Mouse (Mus musculus) CH12.LX (cell line): ENCODE measurements around the gene Lrrc23. TPM values are rescaled to one million over a fixed set of nuclear protein-coding genes. Genes with fewer than 3 reads are reported as not detected.

Experiments
- DNase-seq: peaks from one replicate; pipeline ENCODE4 v3.0.0-alpha.2; 2013; ENCODE audit errors: extremely low read depth
- H3K27ac ChIP-seq: 2 replicates; pipeline ENCODE4 v1.5.1; 2012; ENCODE audit warnings: low read depth, mild to moderate bottlenecking, control low read depth, moderate library complexity; ENCODE audit not compliant: insufficient read depth
- H3K27me3 ChIP-seq: replicated peaks from 2 replicates; pipeline ENCODE3; 2012; ENCODE audit warnings: inconsistent platforms
- H3K36me3 ChIP-seq, 2 experiments: replicated peaks in 1 of 2; 2 replicates each; pipeline versions ENCODE3 to v1.6.1; 2012; ENCODE audit warnings: inconsistent platforms in 1 of 2, low read length in 1 of 2, mild to moderate bottlenecking in 1 of 2, mixed read lengths in 1 of 2, moderate library complexity in 1 of 2; ENCODE audit not compliant: control insufficient read depth in 1 of 2, insufficient read depth in 1 of 2
- H3K4me1 ChIP-seq, 2 experiments: 2 replicates each; pipeline ENCODE4 v1.6.1; 2012; ENCODE audit warnings: inconsistent platforms in 1 of 2, moderate library complexity in 1 of 2; ENCODE audit not compliant: insufficient read depth in 2 of 2, control insufficient read depth in 1 of 2
- H3K4me2 ChIP-seq: 2 replicates; pipeline ENCODE4 v1.6.1; 2012; ENCODE audit warnings: low read depth, mild to moderate bottlenecking, control low read depth; ENCODE audit not compliant: poor library complexity, insufficient read depth, severe bottlenecking
- H3K4me3 ChIP-seq, 3 experiments: fragments of 150-350 bp in 1 of 3; sonication (generic) in 1 of 3; replicated peaks in 1 of 3; 2 replicates each; pipeline versions ENCODE3 to v1.5.1; 2011 to 2012; ENCODE audit warnings: low read depth in 2 of 3, low read length in 2 of 3, mild to moderate bottlenecking in 2 of 3, moderate library complexity in 2 of 3, control low read depth in 1 of 3, improper control_type of control experiment in 1 of 3, inconsistent platforms in 1 of 3, mixed read lengths in 1 of 3; ENCODE audit not compliant: poor library complexity in 1 of 3
- H3K79me2 ChIP-seq: replicated peaks from 2 replicates; pipeline ENCODE4 v1.6.1; 2012; ENCODE audit warnings: mild to moderate bottlenecking, moderate library complexity; ENCODE audit not compliant: control insufficient read depth, poor library complexity, insufficient read depth, severe bottlenecking; ENCODE audit errors: extremely low read depth
- H3K9ac ChIP-seq: 2 replicates; pipeline ENCODE4 v1.6.1; 2012; ENCODE audit warnings: low read depth, mild to moderate bottlenecking, control low read depth, moderate library complexity; ENCODE audit not compliant: insufficient read depth
- H3K9me3 ChIP-seq: replicated peaks from 2 replicates; pipeline ENCODE3; 2012; ENCODE audit warnings: low read length, inconsistent platforms, mixed read lengths
- BHLHE40 ChIP-seq: IDR thresholded peaks from 2 replicates; pipeline ENCODE4 v1.6.1; 2011; ENCODE audit warnings: mild to moderate bottlenecking, low read depth, low read length, improper control_type of control experiment
- CHD1 ChIP-seq: IDR thresholded peaks from 2 replicates; pipeline ENCODE4 v1.6.1; 2012; ENCODE audit warnings: low read depth, low read length, improper control_type of control experiment, inconsistent platforms
- CHD2 ChIP-seq: IDR thresholded peaks from 2 replicates; pipeline ENCODE4 v1.6.1; 2011; ENCODE audit warnings: low read length, improper control_type of control experiment
- CTCF ChIP-seq, 2 experiments: IDR thresholded peaks in 1 of 2; conservative IDR thresholded peaks in 1 of 2; 2 replicates each; pipeline ENCODE4 v1.5.1; 2011 to 2012; ENCODE audit warnings: low read depth in 2 of 2, low read length in 2 of 2, improper control_type of control experiment in 1 of 2, inconsistent platforms in 1 of 2, mild to moderate bottlenecking in 1 of 2, moderate library complexity in 1 of 2
- E2F4 ChIP-seq: IDR thresholded peaks from 2 replicates; pipeline ENCODE4 v1.6.1; 2011; ENCODE audit warnings: low read depth, low read length, improper control_type of control experiment; ENCODE audit not compliant: insufficient replicate concordance
- EP300 ChIP-seq: IDR thresholded peaks from 2 replicates; pipeline ENCODE4 v1.6.1; 2011; ENCODE audit warnings: low read length, improper control_type of control experiment
- GABPA ChIP-seq: IDR thresholded peaks from 2 replicates; pipeline ENCODE4 v1.6.1; 2012; ENCODE audit warnings: low read depth, low read length, improper control_type of control experiment, inconsistent platforms; ENCODE audit not compliant: insufficient replicate concordance
- IRF4 ChIP-seq: IDR thresholded peaks from 2 replicates; pipeline ENCODE4 v1.6.1; 2014; ENCODE audit warnings: low read depth, mild to moderate bottlenecking, inconsistent platforms, low read length, improper control_type of control experiment
- JUND ChIP-seq: conservative IDR thresholded peaks from 2 replicates; pipeline ENCODE4 v1.6.1; 2011; ENCODE audit warnings: low read depth, low read length, improper control_type of control experiment
- KAT2A ChIP-seq: IDR thresholded peaks from 2 replicates; pipeline ENCODE4 v1.6.1; 2012; ENCODE audit warnings: low read length, improper control_type of control experiment, inconsistent platforms; ENCODE audit not compliant: insufficient replicate concordance
- MAFK ChIP-seq: IDR thresholded peaks from 2 replicates; pipeline ENCODE4 v1.6.1; 2011; ENCODE audit warnings: low read length, improper control_type of control experiment; ENCODE audit not compliant: insufficient replicate concordance
- MAX ChIP-seq: IDR thresholded peaks from 2 replicates; pipeline ENCODE4 v1.6.1; 2011; ENCODE audit warnings: low read length, improper control_type of control experiment
- MAZ ChIP-seq: IDR thresholded peaks from 2 replicates; pipeline ENCODE4 v1.6.1; 2012; ENCODE audit warnings: low read depth, mild to moderate bottlenecking, inconsistent platforms, low read length, improper control_type of control experiment, moderate library complexity
- MEF2A ChIP-seq: IDR thresholded peaks from 2 replicates; pipeline ENCODE4 v1.6.1; 2014; ENCODE audit warnings: low read depth, mild to moderate bottlenecking, inconsistent platforms, low read length, improper control_type of control experiment, borderline replicate concordance
- MXI1 ChIP-seq: IDR thresholded peaks from 2 replicates; pipeline ENCODE4 v1.6.1; 2011; ENCODE audit warnings: mild to moderate bottlenecking, low read depth, low read length, improper control_type of control experiment
- MYC ChIP-seq: IDR thresholded peaks from 2 replicates; pipeline ENCODE4 v1.6.1; 2011; ENCODE audit warnings: low read depth, mild to moderate bottlenecking, improper control_type of control experiment, low read length
- NELFE ChIP-seq: IDR thresholded peaks from 2 replicates; pipeline ENCODE4 v1.6.1; 2011; ENCODE audit warnings: low read depth, low read length, improper control_type of control experiment
- POLR2A ChIP-seq: IDR thresholded peaks from 2 replicates; pipeline ENCODE4 v1.6.1; 2011; ENCODE audit warnings: low read depth, mild to moderate bottlenecking, improper control_type of control experiment, low read length
- RAD21 ChIP-seq: IDR thresholded peaks from 2 replicates; pipeline ENCODE4 v1.6.1; 2011; ENCODE audit warnings: low read depth, mild to moderate bottlenecking, low read length, improper control_type of control experiment, moderate library complexity
- RCOR1 ChIP-seq: conservative IDR thresholded peaks from 2 replicates; pipeline ENCODE4 v1.6.1; 2012; ENCODE audit warnings: low read depth, mild to moderate bottlenecking, inconsistent platforms, low read length, improper control_type of control experiment
- SIN3A ChIP-seq: IDR thresholded peaks from 2 replicates; pipeline ENCODE4 v1.6.1; 2012; ENCODE audit warnings: low read length, improper control_type of control experiment, inconsistent platforms
- SMC3 ChIP-seq: IDR thresholded peaks from 2 replicates; pipeline ENCODE4 v1.6.1; 2011; ENCODE audit warnings: low read depth, low read length, improper control_type of control experiment
- TCF12 ChIP-seq: IDR thresholded peaks from 2 replicates; pipeline ENCODE4 v1.6.1; 2014; ENCODE audit warnings: low read depth, mild to moderate bottlenecking, inconsistent platforms, low read length, improper control_type of control experiment
- UBTF ChIP-seq: IDR thresholded peaks from 2 replicates; pipeline ENCODE4 v1.6.1; 2012; ENCODE audit warnings: low read depth, mild to moderate bottlenecking, inconsistent platforms, low read length, improper control_type of control experiment, moderate library complexity
- USF1 ChIP-seq: IDR thresholded peaks from 2 replicates; pipeline ENCODE4 v1.6.1; 2014; ENCODE audit warnings: low read depth, mild to moderate bottlenecking, inconsistent platforms, low read length, improper control_type of control experiment
- ZC3H11A ChIP-seq: IDR thresholded peaks from 2 replicates; pipeline ENCODE4 v1.6.1; 2012; ENCODE audit warnings: low read depth, mild to moderate bottlenecking, inconsistent platforms, low read length, improper control_type of control experiment
- ZKSCAN1 ChIP-seq: IDR thresholded peaks from 2 replicates; pipeline ENCODE4 v1.6.1; 2012; ENCODE audit warnings: low read depth, inconsistent platforms, low read length, improper control_type of control experiment, borderline replicate concordance
- ZMIZ1 ChIP-seq: IDR thresholded peaks from 2 replicates; pipeline ENCODE4 v1.6.1; 2012; ENCODE audit warnings: low read depth, mild to moderate bottlenecking, inconsistent platforms, low read length, improper control_type of control experiment
- dilution Hi-C: fragments of 300-500 bp; cut with MboI; formaldehyde crosslinking; loops from 2 replicates; pipeline ENCODE4 v1.14.3; 2020; ENCODE audit warnings: low sequenced_read_pairs; ENCODE audit not compliant: extremely low pct_unique_long_range_greater_than_20kb, extremely low pct_ligation_motif_present
- in situ Hi-C: fragments of 300-500 bp; cut with MboI; formaldehyde crosslinking; loops from 3 replicates; pipeline ENCODE4 v1.14.3; 2019; ENCODE audit warnings: low sequenced_read_pairs, low pct_ligation_motif_present, low pct_unique_long_range_greater_than_20kb, mixed read lengths
- polyA plus RNA-seq: library from polyadenylated mRNA; unstranded; fragments of >175 nt; gene quantifications from 2 replicates; pipeline ENCODE4 v1.2.1, GENCODE M21; 2012; ENCODE audit warnings: low read depth; ENCODE audit not compliant: insufficient read length
- total RNA-seq, 2 experiments: library from RNA; depleted of rRNA; stranded (reverse); fragments of 300-350 nt in 1 of 2; fragments of >200 nt in 1 of 2; gene quantifications; 2 replicates each; pipeline ENCODE4 v1.2.3; 2012 to 2014

Gene Lrrc23
- total and polyA plus RNA-seq, 3 experiments: 0.20 TPM; not detected in 2

GRCm38 (mm10) chr6:124811701-124812560 lies 32.4 kb upstream of the Lrrc23 start:
- H3K4me1 ChIP-seq: peaks cover 5 to 38% of the 10 kb centered on the region in 2 experiments

DNA sequence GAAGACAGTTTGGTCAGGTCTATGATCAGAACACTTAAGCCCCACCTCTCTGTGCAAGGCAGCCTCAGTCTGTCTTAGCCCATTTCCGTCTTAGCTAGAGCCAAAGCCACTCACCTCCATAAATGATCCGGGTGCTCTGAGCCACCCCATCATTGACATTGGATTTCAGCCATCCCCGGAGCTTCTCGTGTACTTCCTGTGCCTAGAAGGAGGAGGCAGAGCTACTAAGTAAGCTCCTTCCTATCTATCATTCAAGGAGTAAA lies 31.8 kb upstream of the Lrrc23 start:
- no peak for DNase-seq
- Histone ChIP-seq H3K27ac (no peak overlapping the region), H3K4me1 (peaks cover 5 to 43% of the 10 kb centered on the region in 2 experiments), H3K4me2 (no peak overlapping the region), H3K79me2 (peaks cover 23% of the 10 kb centered on the region), H3K9me3 (no peaks in the 10 kb centered on the region), H3K9ac (no peak overlapping the region), H3K4me3 (no peak overlapping the region), H3K27me3 (no peaks in the 10 kb centered on the region), H3K36me3 (peaks cover 37 to 72% of the 10 kb centered on the region in 2 experiments)
- in situ Hi-C loops: no loop called here
- dilution Hi-C loops: no loop called here
- TF ChIP-seq MAFK (no peak), JUND (no peak), CHD2 (no peak), MXI1 (no peak), KAT2A (no peak), RCOR1 (no peak), MEF2A (no peak), CTCF (conservative IDR thresholded peaks at IDR 0.05 in 1 of 2, IDR thresholded peaks at IDR 0.05 in 1 of 2; ENCODE audit: low read depth in 2 of 2, low read length in 2 of 2) (no peak), ZKSCAN1 (no peak), UBTF (no peak), RAD21 (no peak), BHLHE40 (no peak), SMC3 (no peak), MYC (no peak), ZC3H11A (no peak), GABPA (no peak), E2F4 (no peak), TCF12 (no peak)

More at GRCm38 (mm10) chr6:124811701-124812560, 32.4 kb upstream of the Lrrc23 start:
- H3K36me3 ChIP-seq: peaks cover 43 to 78% of the 10 kb centered on the region in 2 experiments
- H3K79me2 ChIP-seq: peaks cover 23% of the 10 kb centered on the region
- H3K27ac ChIP-seq: no peak overlapping the region
- no peak for DNase-seq
- dilution Hi-C loops: no loop called here
- no peaks in the 10 kb centered on the region for H3K9me3 ChIP-seq
- H3K9ac ChIP-seq: peak overlapping the region; percentile 95
- in situ Hi-C loops: no loop called here
- TF ChIP-seq MAX: no peak
- TF ChIP-seq ZMIZ1: no peak
- no peak for TF ChIP-seq POLR2A
- TF ChIP-seq UBTF: no peak
- no peak for TF ChIP-seq MYC
- TF ChIP-seq MAZ: no peak
- no peak for TF ChIP-seq GABPA
- TF ChIP-seq EP300: no peak
- TF ChIP-seq NELFE: no peak
- TF ChIP-seq CHD2: no peak
- no peak for TF ChIP-seq JUND
- TF ChIP-seq USF1: no peak
- no peak for TF ChIP-seq SMC3
- no peak for TF ChIP-seq ZKSCAN1
- TF ChIP-seq IRF4: no peak
- TF ChIP-seq CHD1: no peak
- TF ChIP-seq SIN3A: no peak
- no peak for TF ChIP-seq RAD21
- H3K4me2 ChIP-seq: peak overlapping the region; percentile 68
- no peaks in the 10 kb centered on the region for H3K27me3 ChIP-seq
- H3K4me3 ChIP-seq: peak overlapping the region; percentile 73 to 97 (median 82)
